Mouse (Mus musculus) E14TG2a.4 (cell line): ENCODE measurements around the gene Slc8a1.
A peak's percentile ranks its signal among the peaks of the same experiment; 100 is the strongest.

Source experiments
- H3K27me3 ChIP-seq: 2 replicates; pipeline ENCODE4 v1.6.1; 2014; ENCODE audit warnings: low read length, control low read depth; ENCODE audit not compliant: insufficient read depth
- H3K36me3 ChIP-seq: 2 replicates; pipeline ENCODE4 v1.6.1; 2014; ENCODE audit warnings: low read length, control low read depth; ENCODE audit not compliant: insufficient read depth
- H3K4me1 ChIP-seq: replicated peaks from 2 replicates; pipeline ENCODE4 v1.6.1; 2014; ENCODE audit warnings: low read depth, low read length, control low read depth
- H3K4me3 ChIP-seq: replicated peaks from 2 replicates; pipeline ENCODE4 v1.5.1; 2014; ENCODE audit warnings: mild to moderate bottlenecking, low read length
- H3K9me3 ChIP-seq: 2 replicates; pipeline ENCODE4 v1.6.1; 2014; ENCODE audit warnings: low read length, control low read depth
- CTCF ChIP-seq: conservative IDR thresholded peaks from 2 replicates; pipeline ENCODE4 v1.5.1; 2014; ENCODE audit warnings: low read length
- NANOG ChIP-seq: IDR thresholded peaks from 2 replicates; pipeline ENCODE4 v1.6.1; 2014; ENCODE audit warnings: borderline replicate concordance, low read length, mixed read lengths
- POU5F1 ChIP-seq: IDR thresholded peaks from 2 replicates; pipeline ENCODE4 v1.6.1; 2014; ENCODE audit warnings: low read length, borderline replicate concordance

Gene Slc8a1

DNA sequence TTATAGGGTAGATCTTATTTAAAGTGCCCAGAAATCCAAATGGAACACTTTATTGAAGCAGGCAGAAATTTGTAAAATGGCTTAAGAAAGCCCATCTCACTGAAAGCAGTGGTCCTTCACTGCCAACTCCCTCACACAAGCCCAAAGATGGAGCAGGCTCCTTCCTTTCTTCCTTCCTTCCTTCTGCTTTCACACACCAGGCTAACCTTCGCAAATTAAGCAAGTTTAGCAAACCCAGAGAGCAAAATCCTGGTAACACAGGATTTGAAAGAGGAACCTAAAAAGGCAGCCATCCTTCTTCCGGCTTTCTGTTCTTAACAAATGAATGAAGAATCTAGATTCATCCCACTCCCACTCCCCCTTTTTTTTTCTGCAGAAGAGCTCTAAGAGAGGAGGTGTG lies 70.2 kb downstream of the Slc8a1 start:
- TF ChIP-seq NANOG (no peak), CTCF (no peak), POU5F1 (no peak)
- H3K36me3 ChIP-seq: no peaks in the 10 kb centered on the region
- peaks cover 21% of the 10 kb centered on the region for H3K4me1 ChIP-seq
- H3K27me3 ChIP-seq: peaks cover 55% of the 10 kb centered on the region
- H3K4me3 ChIP-seq: no peak overlapping the region
- H3K9me3 ChIP-seq: no peaks in the 10 kb centered on the region

DNA sequence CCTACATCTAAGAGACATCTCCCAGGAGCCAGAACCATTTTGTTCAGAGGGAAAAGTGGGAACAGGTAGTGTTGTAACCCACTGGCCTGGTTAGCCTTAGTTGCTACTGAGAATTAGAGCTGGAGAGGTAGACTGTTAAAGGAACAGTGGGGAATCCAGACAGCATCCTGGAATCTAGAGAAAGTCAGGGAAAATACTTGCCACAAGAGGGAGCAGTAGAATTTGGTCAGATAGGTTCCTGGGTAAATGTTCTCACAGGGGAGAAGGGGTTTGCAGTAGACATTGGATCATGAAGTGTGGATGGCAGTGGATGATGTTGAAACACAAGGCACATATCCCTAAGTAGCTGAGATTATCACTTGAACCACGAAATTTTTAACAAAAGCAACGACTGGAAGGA lies 71.6 kb downstream of the Slc8a1 start:
- no peak for TF ChIP-seq POU5F1
- peak; percentile 35 for TF ChIP-seq CTCF
- no peak for TF ChIP-seq NANOG
- peaks cover 18% of the 10 kb centered on the region for H3K4me1 ChIP-seq

DNA sequence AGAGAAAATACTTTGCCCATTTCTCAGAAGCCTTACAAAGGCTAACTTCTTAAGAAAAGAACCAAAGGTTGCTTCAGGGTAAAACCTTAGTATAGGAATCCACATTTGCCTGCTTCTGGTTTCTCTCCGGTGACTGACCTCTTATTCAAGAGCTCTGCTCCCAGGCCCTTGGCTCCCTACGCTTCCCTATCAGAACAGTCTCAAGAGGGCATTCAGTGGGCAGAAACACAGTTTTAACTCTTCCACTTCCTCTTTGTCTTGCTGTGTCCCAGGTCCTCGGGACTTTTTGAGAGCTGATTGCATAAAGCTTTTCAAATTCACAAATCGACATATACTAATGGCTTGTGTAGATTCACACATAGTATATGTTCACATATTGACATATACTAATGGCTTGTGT lies 73.3 kb downstream of the Slc8a1 start:
- H3K4me3 ChIP-seq: no peak overlapping the region
- H3K4me1 ChIP-seq: peaks cover 8% of the 10 kb centered on the region
- H3K27me3 ChIP-seq: peaks cover 28% of the 10 kb centered on the region
- TF ChIP-seq CTCF (no peak), POU5F1 (no peak), NANOG (no peak)
- no peaks in the 10 kb centered on the region for H3K9me3 ChIP-seq
- H3K36me3 ChIP-seq: no peaks in the 10 kb centered on the region

More for the DNA sequence above, 71.6 kb downstream of the Slc8a1 start:
- H3K36me3 ChIP-seq: no peaks in the 10 kb centered on the region
- H3K4me3 ChIP-seq: no peak overlapping the region
- no peaks in the 10 kb centered on the region for H3K9me3 ChIP-seq
- H3K27me3 ChIP-seq: peaks cover 42% of the 10 kb centered on the region

DNA sequence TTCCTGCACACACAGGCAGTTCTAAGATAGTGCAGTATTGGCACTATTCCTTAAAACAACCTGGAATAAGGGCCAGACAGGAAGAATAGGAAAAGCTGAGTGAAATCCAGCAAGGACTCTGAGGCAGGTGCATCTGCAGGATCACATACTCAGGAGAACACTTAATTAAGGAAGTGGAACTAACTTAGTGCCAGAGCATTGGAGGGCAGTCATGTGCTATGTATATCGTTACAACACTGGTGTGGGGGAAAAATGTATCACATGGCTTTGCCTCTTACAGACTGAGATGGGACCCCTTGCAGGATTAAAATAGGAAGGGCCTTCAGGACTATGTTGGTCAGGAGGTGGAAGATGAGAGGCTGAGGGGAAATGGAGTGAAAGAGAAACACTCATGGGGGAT lies 80.3 kb downstream of the Slc8a1 start:
- Histone ChIP-seq H3K36me3 (no peaks in the 10 kb centered on the region), H3K4me1 (no peaks in the 10 kb centered on the region), H3K4me3 (no peak overlapping the region), H3K27me3 (no peaks in the 10 kb centered on the region), H3K9me3 (no peaks in the 10 kb centered on the region)
- TF ChIP-seq NANOG: no peak
- no peak for TF ChIP-seq POU5F1
- TF ChIP-seq CTCF: no peak

DNA sequence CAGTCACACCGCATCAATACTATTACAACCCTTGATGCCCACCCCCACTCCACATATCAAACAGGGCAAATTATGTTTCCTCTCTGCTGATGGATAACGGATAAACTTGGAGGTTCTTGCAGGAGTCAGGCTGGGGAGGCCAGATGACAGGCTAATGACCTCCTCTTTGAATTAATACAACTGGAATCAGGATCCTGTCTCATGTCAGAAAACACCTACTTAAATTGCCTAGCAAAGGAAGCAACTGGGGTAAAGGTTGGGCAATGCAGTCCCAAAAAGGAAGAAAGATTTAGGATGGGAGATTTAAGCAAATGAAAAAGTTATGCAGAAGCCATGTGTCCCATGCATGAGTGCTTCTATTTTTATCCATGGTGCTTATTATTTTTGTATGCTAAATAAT lies 83.6 kb downstream of the Slc8a1 start:
- Histone ChIP-seq H3K9me3 (no peaks in the 10 kb centered on the region), H3K4me3 (no peak overlapping the region), H3K36me3 (no peaks in the 10 kb centered on the region), H3K27me3 (no peaks in the 10 kb centered on the region), H3K4me1 (no peaks in the 10 kb centered on the region)
- TF ChIP-seq CTCF: no peak

DNA sequence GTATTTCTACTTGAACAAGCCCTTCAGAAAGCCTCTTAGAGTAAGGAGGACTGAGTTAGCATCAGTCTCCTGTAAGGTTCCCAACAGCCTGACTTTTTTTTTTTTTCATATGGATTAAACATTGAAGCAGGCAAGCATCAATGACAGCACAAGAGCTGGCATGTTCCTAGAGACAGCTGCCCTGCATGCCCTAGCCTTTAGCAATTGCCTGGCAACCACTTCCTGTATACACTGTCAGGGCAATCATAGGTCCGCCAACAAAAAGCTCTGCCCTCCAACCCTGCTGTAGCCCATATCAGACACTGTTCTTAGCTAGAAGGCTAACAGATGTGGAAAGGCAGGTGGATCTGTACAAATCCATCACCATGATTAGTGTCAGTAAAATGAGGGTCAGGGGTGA lies 85.2 kb downstream of the Slc8a1 start:
- no peaks in the 10 kb centered on the region for H3K27me3 ChIP-seq
- H3K36me3 ChIP-seq: no peaks in the 10 kb centered on the region
- no peaks in the 10 kb centered on the region for H3K9me3 ChIP-seq
- TF ChIP-seq POU5F1: no peak
- no peak for TF ChIP-seq NANOG
- TF ChIP-seq CTCF: no peak
- no peaks in the 10 kb centered on the region for H3K4me1 ChIP-seq
- no peak overlapping the region for H3K4me3 ChIP-seq

DNA sequence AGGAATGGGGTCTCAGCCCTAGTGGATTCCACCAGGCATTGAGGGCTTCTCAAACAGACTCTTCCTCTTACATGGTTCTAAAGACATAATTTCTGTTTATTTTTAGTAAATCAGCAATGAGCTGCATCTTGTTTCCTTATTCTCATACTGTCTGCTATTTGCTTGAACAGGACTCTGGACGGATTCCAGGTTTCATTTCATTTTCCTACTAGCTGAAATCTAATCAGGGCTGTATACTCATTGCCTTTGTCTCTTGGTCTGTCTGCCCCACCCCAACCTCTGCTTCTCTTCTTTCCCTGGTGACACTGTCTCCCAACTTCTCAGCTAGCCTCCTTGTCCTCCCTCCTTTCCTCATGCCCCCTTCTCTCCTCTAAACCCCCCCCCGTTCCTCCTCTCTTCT lies 101.4 kb downstream of the Slc8a1 start:
- no peaks in the 10 kb centered on the region for H3K9me3 ChIP-seq
- H3K36me3 ChIP-seq: no peaks in the 10 kb centered on the region
- TF ChIP-seq CTCF (no peak), POU5F1 (no peak), NANOG (no peak)
- no peaks in the 10 kb centered on the region for H3K27me3 ChIP-seq
- H3K4me3 ChIP-seq: no peak overlapping the region
- H3K4me1 ChIP-seq: no peaks in the 10 kb centered on the region

DNA sequence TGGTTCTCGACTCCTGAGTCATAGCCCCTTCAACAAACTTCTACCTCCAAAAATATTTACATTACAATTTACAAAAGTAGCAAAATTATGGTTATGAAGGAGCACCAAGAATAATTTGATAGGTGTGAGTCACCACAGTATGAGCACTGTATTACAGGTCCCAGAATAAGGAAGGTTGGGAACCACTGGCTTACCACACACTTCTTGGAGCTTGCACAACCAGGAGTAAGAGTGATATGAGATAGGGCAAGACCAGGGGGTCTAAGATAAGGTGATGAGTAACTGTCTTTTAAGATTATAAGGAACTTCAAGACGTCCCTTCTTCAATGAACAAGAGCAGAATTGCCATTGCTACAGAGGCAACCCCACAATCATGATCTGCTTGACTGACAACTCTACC lies 107.7 kb downstream of the Slc8a1 start:
- TF ChIP-seq POU5F1: no peak
- no peak for TF ChIP-seq NANOG
- TF ChIP-seq CTCF: no peak
- Histone ChIP-seq H3K4me3 (no peak overlapping the region), H3K4me1 (no peaks in the 10 kb centered on the region), H3K36me3 (no peaks in the 10 kb centered on the region), H3K27me3 (no peaks in the 10 kb centered on the region), H3K9me3 (no peaks in the 10 kb centered on the region)

DNA sequence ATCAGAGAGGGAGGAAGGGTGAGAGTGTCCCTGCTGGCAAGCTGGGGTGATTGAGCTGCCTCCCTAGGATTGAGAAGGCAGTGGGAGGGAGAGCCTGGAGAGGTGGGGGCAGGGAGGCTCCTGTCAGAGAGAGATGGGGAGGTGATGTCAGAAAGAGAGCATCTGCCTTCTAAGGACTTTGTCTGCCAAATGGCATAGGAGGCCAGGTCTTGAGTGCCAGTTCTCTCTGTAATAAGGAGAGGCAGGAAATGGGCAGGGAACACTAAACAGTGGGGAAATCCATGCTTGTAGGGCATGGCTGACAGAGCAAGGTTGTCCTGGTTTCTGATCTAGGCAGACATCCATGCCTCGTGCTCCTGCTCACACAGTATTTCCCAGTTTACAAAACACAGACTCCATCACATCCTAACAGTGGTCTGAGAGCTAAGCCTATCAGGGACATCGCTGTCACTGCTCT lies 117.0 kb downstream of the Slc8a1 start:
- TF ChIP-seq POU5F1 (no peak), NANOG (no peak), CTCF (no peak)
- no peaks in the 10 kb centered on the region; the same call in 1 of the 2 replicates for H3K4me1 ChIP-seq
- H3K9me3 ChIP-seq: no peaks in the 10 kb centered on the region

More for the DNA sequence above, 117.0 kb downstream of the Slc8a1 start:
- Histone ChIP-seq H3K36me3 (no peaks in the 10 kb centered on the region), H3K27me3 (no peaks in the 10 kb centered on the region), H3K4me3 (no peak overlapping the region)
